Mouse (Mus musculus): ENCODE data around the gene Olfr411. TPM values are rescaled to one million over a fixed set of nuclear protein-coding genes. Genes with fewer than 3 reads are reported as not detected.

Gene Olfr411
- polyA plus RNA-seq (2014; fragmentation: Nextera tagmentation; extraction: Ambion mirVana) = not detected in 2 replicates

GRCm38 (mm10) chr11:74352550-74352949 lies at the start of gene Olfr411:
Gene Olfr411 (minus strand): TSS chr11:74352650.
- Histone ChIP-seq H3K27me3 (ENCODE audit: control insufficient read depth, insufficient read depth, low read length) (no peaks in the 10 kb centered on the region), H3K9me3 (ENCODE audit: control insufficient read depth, low read length) (peaks cover 8% of the 10 kb centered on the region; the same call in 1 of the 2 replicates), H3K4me2 (ENCODE audit: low read length) (no peak within 1 kb of the TSS), H3K36me3 (ENCODE audit: control insufficient read depth, insufficient read depth, low read length) (no peaks in the 10 kb centered on the region), H3K4me1 (ENCODE audit: control insufficient read depth, insufficient read depth, low read length) (no peaks in the 10 kb centered on the region), H3K27ac (replicated peaks; ENCODE audit: low read depth, low read length) (no peak within 1 kb of the TSS), H3K9ac (replicated peaks; ENCODE audit: low read length) (no peak within 1 kb of the TSS), H3K4me3 (replicated peaks; ENCODE audit: low read depth, low read length) (no peak within 1 kb of the TSS)
- DNase-seq (no peak), ATAC-seq (ENCODE audit: low FRiP score, low TSS enrichment) (no peak)
- 87% methylated on average over 3 of the region's 3 CpGs for WGBS

GRCm38 (mm10) chr11:74402126-74402525 lies 49.7 kb upstream of the Olfr411 start:
- ATAC-seq (ENCODE audit: low FRiP score, low TSS enrichment) (no peak), DNase-seq (peak; percentile 67)
- Histone ChIP-seq H3K4me1 (ENCODE audit: control insufficient read depth, insufficient read depth, low read length) (no peaks in the 10 kb centered on the region; the same call in 1 of the 2 replicates), H3K27ac (replicated peaks; ENCODE audit: low read depth, low read length) (no peak overlapping the region), H3K27me3 (ENCODE audit: control insufficient read depth, insufficient read depth, low read length) (no peaks in the 10 kb centered on the region), H3K9ac (replicated peaks; ENCODE audit: low read length) (no peak overlapping the region), H3K9me3 (ENCODE audit: control insufficient read depth, low read length) (no peaks in the 10 kb centered on the region), H3K4me2 (ENCODE audit: low read length) (no peak overlapping the region), H3K4me3 (replicated peaks; ENCODE audit: low read depth, low read length) (no peak overlapping the region), H3K36me3 (ENCODE audit: control insufficient read depth, insufficient read depth, low read length) (no peaks in the 10 kb centered on the region)
- 44% methylated on average over 2 of the region's 2 CpGs for WGBS

- WGBS = 81% methylated on average over 18 of the region's 18 CpGs
- H3K4me1 ChIP-seq (ENCODE audit: control insufficient read depth, insufficient read depth, low read length) = no peaks in the 10 kb centered on the region; the same call in 1 of the 2 replicates
- no peak for ATAC-seq (ENCODE audit: low FRiP score, low TSS enrichment)
- no peak overlapping the region for H3K27ac ChIP-seq (replicated peaks; ENCODE audit: low read depth, low read length)
- no peak overlapping the region for H3K9ac ChIP-seq (replicated peaks; ENCODE audit: low read length)
- no peaks in the 10 kb centered on the region for H3K36me3 ChIP-seq (ENCODE audit: control insufficient read depth, insufficient read depth, low read length)
- H3K4me3 ChIP-seq (replicated peaks; ENCODE audit: low read depth, low read length) = no peak overlapping the region
- H3K4me2 ChIP-seq (ENCODE audit: low read length) = no peak overlapping the region
- H3K9me3 ChIP-seq (ENCODE audit: control insufficient read depth, low read length) = no peaks in the 10 kb centered on the region
- DNase-seq = no peak
- H3K27me3 ChIP-seq (ENCODE audit: control insufficient read depth, insufficient read depth, low read length) = no peaks in the 10 kb centered on the region
Measured at GRCm38 (mm10) chr11:74395583-74395982, 43.1 kb upstream of the Olfr411 start.

GRCm38 (mm10) chr11:74393489-74393888 lies 41.0 kb upstream of the Olfr411 start:
- no peak overlapping the region for H3K4me2 ChIP-seq (ENCODE audit: low read length)
- H3K36me3 ChIP-seq (ENCODE audit: control insufficient read depth, insufficient read depth, low read length) = no peaks in the 10 kb centered on the region
- DNase-seq = peak; percentile 75
- no peaks in the 10 kb centered on the region for H3K9me3 ChIP-seq (ENCODE audit: control insufficient read depth, low read length)
- H3K27me3 ChIP-seq (ENCODE audit: control insufficient read depth, insufficient read depth, low read length) = no peaks in the 10 kb centered on the region
- WGBS = 29% methylated on average over 5 of the region's 5 CpGs
- peak; percentile 58; the same call in 1 of the 2 replicates for ATAC-seq (ENCODE audit: low FRiP score, low TSS enrichment)
- H3K4me3 ChIP-seq (replicated peaks; ENCODE audit: low read depth, low read length) = no peak overlapping the region
- no peak overlapping the region for H3K9ac ChIP-seq (replicated peaks; ENCODE audit: low read length)
- H3K27ac ChIP-seq (replicated peaks; ENCODE audit: low read depth, low read length) = no peak overlapping the region
- H3K4me1 ChIP-seq (ENCODE audit: control insufficient read depth, insufficient read depth, low read length) = no peaks in the 10 kb centered on the region

- no peak for ATAC-seq (ENCODE audit: low FRiP score, low TSS enrichment)
- H3K27ac ChIP-seq (replicated peaks; ENCODE audit: low read depth, low read length) = no peak overlapping the region
- 75% methylated on average over 6 of the region's 6 CpGs for WGBS
- no peak for DNase-seq
- no peak overlapping the region for H3K9ac ChIP-seq (replicated peaks; ENCODE audit: low read length)
- no peak overlapping the region for H3K4me2 ChIP-seq (ENCODE audit: low read length)
- H3K9me3 ChIP-seq (ENCODE audit: control insufficient read depth, low read length) = no peaks in the 10 kb centered on the region
- H3K36me3 ChIP-seq (ENCODE audit: control insufficient read depth, insufficient read depth, low read length) = no peaks in the 10 kb centered on the region
- no peaks in the 10 kb centered on the region for H3K27me3 ChIP-seq (ENCODE audit: control insufficient read depth, insufficient read depth, low read length)
- H3K4me3 ChIP-seq (replicated peaks; ENCODE audit: low read depth, low read length) = no peak overlapping the region
- H3K4me1 ChIP-seq (ENCODE audit: control insufficient read depth, insufficient read depth, low read length) = no peaks in the 10 kb centered on the region
Measured at GRCm38 (mm10) chr11:74392903-74393302, 40.5 kb upstream of the Olfr411 start.

GRCm38 (mm10) chr11:74391899-74392298 lies 39.4 kb upstream of the Olfr411 start:
- Histone ChIP-seq H3K36me3 (ENCODE audit: control insufficient read depth, insufficient read depth, low read length) (no peaks in the 10 kb centered on the region), H3K4me2 (ENCODE audit: low read length) (no peak overlapping the region)

GRCm38 (mm10) chr11:74387203-74387602 lies 34.8 kb upstream of the Olfr411 start:
- DNase-seq = no peak

More at GRCm38 (mm10) chr11:74391899-74392298, 39.4 kb upstream of the Olfr411 start:
- no peak overlapping the region for H3K4me3 ChIP-seq (replicated peaks; ENCODE audit: low read depth, low read length)
- H3K27ac ChIP-seq (replicated peaks; ENCODE audit: low read depth, low read length) = no peak overlapping the region
- ATAC-seq (ENCODE audit: low FRiP score, low TSS enrichment) (no peak), DNase-seq (no peak)
- H3K27me3 ChIP-seq (ENCODE audit: control insufficient read depth, insufficient read depth, low read length) = no peaks in the 10 kb centered on the region
- H3K9me3 ChIP-seq (ENCODE audit: control insufficient read depth, low read length) = no peaks in the 10 kb centered on the region
- no peak overlapping the region for H3K9ac ChIP-seq (replicated peaks; ENCODE audit: low read length)
- WGBS = 91% methylated on average over 11 of the region's 11 CpGs
- H3K4me1 ChIP-seq (ENCODE audit: control insufficient read depth, insufficient read depth, low read length) = no peaks in the 10 kb centered on the region

GRCm38 (mm10) chr11:74385674-74386073 lies 33.2 kb upstream of the Olfr411 start:
- no peaks in the 10 kb centered on the region for H3K4me1 ChIP-seq (ENCODE audit: control insufficient read depth, insufficient read depth, low read length)
- no peak overlapping the region for H3K27ac ChIP-seq (replicated peaks; ENCODE audit: low read depth, low read length)
- ATAC-seq (ENCODE audit: low FRiP score, low TSS enrichment) = no peak
- no peak overlapping the region for H3K4me3 ChIP-seq (replicated peaks; ENCODE audit: low read depth, low read length)
- 88% methylated on average over 9 of the region's 9 CpGs for WGBS
- no peak overlapping the region for H3K4me2 ChIP-seq (ENCODE audit: low read length)
- H3K36me3 ChIP-seq (ENCODE audit: control insufficient read depth, insufficient read depth, low read length) = no peaks in the 10 kb centered on the region
- DNase-seq = no peak
- no peaks in the 10 kb centered on the region for H3K27me3 ChIP-seq (ENCODE audit: control insufficient read depth, insufficient read depth, low read length)
- H3K9me3 ChIP-seq (ENCODE audit: control insufficient read depth, low read length) = no peaks in the 10 kb centered on the region
- no peak overlapping the region for H3K9ac ChIP-seq (replicated peaks; ENCODE audit: low read length)

More at GRCm38 (mm10) chr11:74387203-74387602, 34.8 kb upstream of the Olfr411 start:
- H3K4me1 ChIP-seq (ENCODE audit: control insufficient read depth, insufficient read depth, low read length) = no peaks in the 10 kb centered on the region
- H3K9me3 ChIP-seq (ENCODE audit: control insufficient read depth, low read length) = no peaks in the 10 kb centered on the region
- H3K9ac ChIP-seq (replicated peaks; ENCODE audit: low read length) = no peak overlapping the region
- WGBS = 84% methylated on average over 5 of the region's 5 CpGs
- no peaks in the 10 kb centered on the region for H3K36me3 ChIP-seq (ENCODE audit: control insufficient read depth, insufficient read depth, low read length)
- H3K27ac ChIP-seq (replicated peaks; ENCODE audit: low read depth, low read length) = no peak overlapping the region
- no peak for ATAC-seq (ENCODE audit: low FRiP score, low TSS enrichment)
- no peaks in the 10 kb centered on the region for H3K27me3 ChIP-seq (ENCODE audit: control insufficient read depth, insufficient read depth, low read length)
- no peak overlapping the region for H3K4me3 ChIP-seq (replicated peaks; ENCODE audit: low read depth, low read length)
- H3K4me2 ChIP-seq (ENCODE audit: low read length) = no peak overlapping the region

- WGBS = 71% methylated on average over 4 of the region's 4 CpGs
- Histone ChIP-seq H3K27ac (replicated peaks; ENCODE audit: low read depth, low read length) (no peak overlapping the region), H3K4me2 (ENCODE audit: low read length) (no peak overlapping the region), H3K27me3 (ENCODE audit: control insufficient read depth, insufficient read depth, low read length) (no peaks in the 10 kb centered on the region), H3K4me1 (ENCODE audit: control insufficient read depth, insufficient read depth, low read length) (no peaks in the 10 kb centered on the region), H3K9me3 (ENCODE audit: control insufficient read depth, low read length) (no peaks in the 10 kb centered on the region), H3K4me3 (replicated peaks; ENCODE audit: low read depth, low read length) (no peak overlapping the region), H3K36me3 (ENCODE audit: control insufficient read depth, insufficient read depth, low read length) (no peaks in the 10 kb centered on the region), H3K9ac (replicated peaks; ENCODE audit: low read length) (no peak overlapping the region)
- ATAC-seq (ENCODE audit: low FRiP score, low TSS enrichment) = no peak
- DNase-seq = no peak
Measured at GRCm38 (mm10) chr11:74379166-74379873, 26.9 kb upstream of the Olfr411 start.

Measured in midbrain, embryonic 14.5 days (tissue).